Mouse (Mus musculus) cerebellum, adult (tissue): ENCODE data around the gene Pacs1.
"Not testable (repeated sequence)": the region's sequence is repeated elsewhere in the genome, so short reads cannot be mapped to it uniquely, and the experiment has no call there.

Experiments
- ATAC-seq: cut with Nextera tagmentation; 2 replicates; pipeline ENCODE4 v1.9.2; 2017; ENCODE audit warnings: mild to moderate bottlenecking, moderate library complexity, mixed read lengths; ENCODE audit not compliant: insufficient number of reproducible peaks, low FRiP score, low TSS enrichment

Pacs1 gene

GRCm38 (mm10) chr19:5269392-5269791 lies 3.5 kb downstream of the Pacs1 start:
- ATAC-seq = no peak

GRCm38 (mm10) chr19:5268875-5269274 lies 4.0 kb downstream of the Pacs1 start:
- no peak for ATAC-seq

GRCm38 (mm10) chr19:5268017-5268416 lies 4.9 kb downstream of the Pacs1 start:
- no peak for ATAC-seq

DNA sequence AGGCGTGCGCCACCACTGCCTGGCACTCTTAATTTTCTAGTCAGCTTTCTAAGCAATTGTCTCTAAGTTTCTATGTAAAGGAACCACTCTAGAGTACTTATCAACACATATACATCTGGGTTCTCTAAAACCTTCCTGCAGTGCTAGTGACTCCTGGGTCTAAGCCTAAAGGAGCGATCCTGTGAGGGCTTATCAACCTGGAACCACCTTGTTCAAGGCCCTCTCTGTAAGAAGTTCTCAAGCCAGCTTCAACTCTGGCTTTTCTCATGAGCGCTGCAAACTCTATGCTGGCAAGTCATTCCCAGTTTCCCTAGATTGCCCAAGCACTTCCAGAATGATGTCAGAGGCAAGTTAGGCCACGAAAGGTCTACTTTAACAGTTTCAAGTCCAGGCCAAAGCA lies 5.9 kb downstream of the Pacs1 start:
- ATAC-seq = no peak

DNA sequence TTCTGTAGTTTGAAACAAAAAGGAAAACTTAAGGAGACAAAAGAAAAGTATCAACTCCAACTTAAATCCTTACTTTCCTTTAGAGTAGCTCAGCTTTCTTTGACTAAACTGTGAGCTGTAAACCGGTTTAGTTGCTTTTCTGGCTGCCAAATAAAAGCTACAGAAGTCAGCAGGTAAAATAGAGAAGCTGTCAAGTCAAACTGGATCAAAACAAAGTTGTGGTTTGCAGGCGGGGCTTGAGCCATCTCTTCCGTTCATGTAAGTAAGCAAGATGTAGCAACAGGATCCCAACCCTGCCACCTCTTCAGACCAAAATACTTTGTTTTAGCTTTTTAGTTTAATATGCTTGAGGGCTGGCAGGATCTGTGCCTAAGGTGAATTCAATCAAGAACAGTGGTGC lies 15.8 kb downstream of the Pacs1 start:
- no peak for ATAC-seq

GRCm38 (mm10) chr19:5236981-5237380 lies 35.9 kb downstream of the Pacs1 start:
- not testable (repeated sequence) for ATAC-seq

DNA sequence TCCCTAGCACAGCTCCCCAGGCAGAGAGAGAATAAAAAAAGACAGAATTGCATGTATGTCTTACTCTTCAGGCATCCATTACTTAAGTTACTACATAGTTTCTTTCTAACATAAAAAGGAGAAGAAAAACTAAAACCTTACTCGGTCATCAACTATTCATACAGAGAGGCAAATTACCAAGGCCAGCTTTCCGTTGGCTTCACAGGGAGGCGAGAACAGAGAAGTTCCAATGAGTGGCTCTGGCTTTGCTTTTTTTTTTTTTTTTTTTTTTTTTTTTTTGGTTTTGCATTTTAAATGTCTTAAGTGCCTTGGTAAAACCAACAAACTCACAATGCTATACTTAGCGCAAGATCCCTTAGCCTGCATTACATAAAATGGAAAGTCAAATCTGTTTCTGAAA lies 40.2 kb downstream of the Pacs1 start:
- ATAC-seq = no peak

GRCm38 (mm10) chr19:5230110-5230509 lies 42.8 kb downstream of the Pacs1 start:
- ATAC-seq = no peak

DNA sequence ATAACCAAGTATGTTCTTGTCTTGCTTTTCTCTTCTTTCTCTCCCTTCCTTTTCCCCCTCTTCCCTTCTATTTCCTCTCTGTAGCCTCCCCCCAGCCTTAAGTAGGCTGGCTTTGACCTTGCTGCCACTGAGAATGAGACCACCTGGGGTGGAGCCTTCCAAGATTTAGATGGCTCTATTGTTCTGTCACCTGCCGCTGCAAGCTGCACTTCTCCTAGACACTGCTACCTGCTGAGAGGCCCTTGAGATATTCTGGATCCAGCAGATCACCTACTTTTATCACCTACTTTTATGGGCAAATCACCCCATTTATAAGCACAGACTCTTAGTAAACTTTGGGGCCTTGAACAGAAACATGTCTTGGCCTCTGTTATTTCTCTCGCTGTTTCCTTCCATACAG lies 48.3 kb downstream of the Pacs1 start:
- ATAC-seq = no peak

- no peak for ATAC-seq
Measured at GRCm38 (mm10) chr19:5224077-5224476, 48.8 kb downstream of the Pacs1 start.

GRCm38 (mm10) chr19:5221926-5222325 lies 51.0 kb downstream of the Pacs1 start:
- no peak for ATAC-seq

GRCm38 (mm10) chr19:5221219-5221723 lies 51.6 kb downstream of the Pacs1 start:
- ATAC-seq = not testable (repeated sequence)

DNA sequence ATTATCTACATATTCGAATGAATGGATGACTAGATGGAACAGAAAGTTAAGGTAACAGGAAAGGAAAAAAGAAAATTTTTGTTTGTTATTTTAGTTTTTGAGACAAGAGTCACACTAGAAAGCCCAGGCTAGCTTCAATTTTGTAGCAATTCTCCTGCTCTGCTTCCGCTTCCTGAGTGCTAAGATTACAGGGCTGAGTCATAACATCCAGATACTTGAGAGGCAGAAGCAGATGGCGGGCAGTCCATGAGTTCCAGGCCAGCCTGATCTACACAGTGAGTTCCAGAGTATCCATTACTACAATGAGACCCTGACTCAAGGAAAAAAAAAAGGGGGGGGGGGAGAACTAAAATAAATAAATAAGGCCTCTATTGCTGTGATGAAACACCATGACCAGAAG lies 52.5 kb downstream of the Pacs1 start:
- ATAC-seq = no peak

DNA sequence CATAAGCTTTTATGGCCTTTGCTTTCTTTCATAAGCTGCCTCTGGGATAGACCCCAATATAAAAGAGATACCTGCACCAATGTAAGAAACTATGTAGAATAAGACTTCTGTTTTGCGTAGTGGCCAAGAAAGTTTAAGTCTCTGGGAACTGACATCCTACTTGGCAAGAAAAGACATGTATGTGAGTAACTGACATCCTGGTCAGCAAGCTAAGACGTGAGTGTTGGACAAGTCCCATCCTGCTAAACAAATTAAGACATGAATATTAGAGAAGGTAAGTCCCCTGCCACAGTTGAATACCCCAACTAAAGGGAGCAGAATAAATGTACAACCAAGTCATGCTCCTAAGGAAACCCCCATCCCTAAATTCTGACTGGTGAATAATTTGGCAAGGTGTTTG lies 71.2 kb downstream of the Pacs1 start:
- no peak for ATAC-seq

DNA sequence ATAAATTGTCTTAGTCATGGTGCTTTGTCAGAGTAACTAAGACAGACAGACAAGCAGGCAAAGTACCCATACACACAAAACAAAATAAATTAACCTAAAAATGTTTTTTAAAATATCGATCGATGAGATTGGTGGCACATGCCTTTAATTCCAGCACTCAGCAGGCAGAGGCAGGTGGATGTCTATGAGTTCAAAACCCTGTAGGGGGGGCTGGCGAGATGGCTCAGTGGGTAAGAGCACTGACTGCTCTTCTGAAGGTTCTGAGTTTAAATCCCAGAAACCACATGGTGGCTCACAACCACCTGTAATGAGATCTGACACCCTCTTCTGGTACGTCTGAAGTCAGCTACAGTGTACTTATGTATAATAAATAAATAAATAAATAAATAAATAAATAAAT lies 72.3 kb downstream of the Pacs1 start:
- not testable (repeated sequence) for ATAC-seq

- no peak for ATAC-seq
Measured at GRCm38 (mm10) chr19:5198553-5198952, 74.4 kb downstream of the Pacs1 start.

- no peak for ATAC-seq
Measured at GRCm38 (mm10) chr19:5195417-5196035, 77.4 kb downstream of the Pacs1 start.

GRCm38 (mm10) chr19:5192397-5192796 lies 80.5 kb downstream of the Pacs1 start:
- ATAC-seq = no peak

GRCm38 (mm10) chr19:5187439-5187838 lies 85.5 kb downstream of the Pacs1 start:
- ATAC-seq = no peak

DNA sequence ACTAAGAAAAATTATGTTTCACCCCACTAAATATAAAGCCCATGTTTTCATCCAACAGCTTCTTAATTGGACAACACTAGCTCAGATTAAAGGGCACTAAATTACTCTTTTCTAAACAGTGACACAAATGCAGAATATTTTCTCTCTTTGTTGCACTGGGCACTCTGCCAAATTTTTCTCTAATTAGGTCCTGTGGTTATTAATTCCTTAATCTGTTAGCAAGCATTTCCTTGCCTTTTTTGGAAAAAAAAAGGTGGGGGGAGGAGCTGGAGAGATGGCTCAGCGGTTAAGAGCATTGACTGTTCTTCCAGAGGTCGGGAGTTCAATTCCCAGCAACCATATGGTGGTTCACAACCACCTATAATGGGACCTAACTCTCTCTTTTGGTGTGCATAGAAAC lies 91.0 kb downstream of the Pacs1 start:
- no peak for ATAC-seq

GRCm38 (mm10) chr19:5178631-5179030 lies 94.3 kb downstream of the Pacs1 start:
- ATAC-seq = no peak

DNA sequence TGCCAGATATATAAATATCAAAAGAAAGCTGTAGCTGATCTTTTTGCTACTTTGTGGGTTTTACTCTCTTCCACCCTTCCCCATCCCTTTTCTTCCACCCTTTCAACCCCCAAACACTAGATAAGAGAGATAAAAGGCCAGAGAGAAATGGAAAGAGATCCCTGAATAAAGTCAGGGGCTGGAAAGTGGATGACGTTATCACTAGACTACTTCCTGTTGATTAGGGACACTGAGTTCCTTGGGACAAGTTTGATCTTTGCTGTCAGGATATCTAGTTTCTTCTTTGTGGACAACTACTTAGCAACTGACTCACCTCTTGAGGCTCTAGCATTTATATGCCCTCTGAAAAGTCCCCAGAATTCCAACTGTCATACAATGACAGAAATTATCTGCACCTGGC lies 102.5 kb downstream of the Pacs1 start:
- no peak for ATAC-seq

GRCm38 (mm10) chr19:5167477-5167876 lies 105.4 kb downstream of the Pacs1 start:
- no peak for ATAC-seq
